In the genomic region with DNA sequence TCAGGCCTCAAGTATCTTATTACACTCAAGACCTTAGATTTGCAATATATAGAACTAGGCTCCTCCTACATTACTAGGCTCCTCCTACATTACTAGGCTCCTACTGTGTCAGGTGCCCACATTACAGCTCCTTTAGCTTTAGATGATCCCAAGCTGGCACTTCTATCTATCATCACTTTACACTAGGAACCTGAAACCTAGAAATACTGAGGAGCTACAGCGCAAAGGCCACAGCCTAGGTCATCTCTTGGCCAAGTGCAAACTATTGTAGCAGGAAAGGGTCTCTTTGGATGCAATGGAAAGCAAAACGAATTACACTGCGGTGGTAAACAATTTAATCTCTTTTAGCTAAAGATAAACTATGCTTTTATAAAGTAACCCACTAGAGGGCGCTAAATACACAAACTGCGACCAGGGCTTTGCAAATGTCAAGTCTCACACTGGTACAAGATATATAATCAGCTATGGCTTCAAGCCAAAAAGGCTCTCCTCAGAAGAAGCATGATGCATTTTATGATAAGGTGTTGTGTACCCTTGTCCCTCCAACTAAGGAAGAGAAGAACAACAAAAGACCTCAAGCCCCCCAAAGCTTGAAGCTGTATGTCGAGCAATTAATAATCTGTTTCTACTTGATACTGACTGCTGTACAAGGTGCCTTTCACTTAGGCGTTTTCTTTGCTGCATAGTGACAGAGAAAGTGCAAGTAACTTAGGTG, we compare ENCODE assay signal across 8 mouse cellular contexts. TPM values are rescaled to one million over a fixed set of nuclear protein-coding genes. Genes with fewer than 3 reads are reported as not detected.
DNase-seq lines count a peak whose midpoint lies in the region; ATAC-seq and TF ChIP-seq lines count a peak whose summit lies in the region.
"Had no signal": no experiment of that assay in that cellular context is flagged by ENCODE, and none has a peak within 500 bp of the region (broad histone marks: within the 10 kb centered on the region; RNA-seq: fewer than 3 reads in every experiment).

No protein-coding gene starts in this region.

- H3K27ac ChIP-seq in heart, embryonic 12.5 days (ENCODE audit: poor library complexity, severe bottlenecking), result peak overlapping the region; percentile 62
- no peak overlapping the region; the same call in 1 of the 2 replicates for H3K27ac ChIP-seq in liver, embryonic 14.5 days
- H3K27ac ChIP-seq in neural tube, embryonic 13.5 days (replicated peaks), result peak overlapping the region; percentile 91
- H3K27ac ChIP-seq: limb, embryonic 12.5 days had no signal

- H3K27me3 ChIP-seq in heart, embryonic 12.5 days (replicated peaks), result no peaks in the 10 kb centered on the region
- no peaks in the 10 kb centered on the region for H3K27me3 ChIP-seq in liver, embryonic 14.5 days (ENCODE audit: control insufficient read depth, insufficient read depth, low read length)
- H3K27me3 ChIP-seq in neural tube, embryonic 13.5 days, result no peaks in the 10 kb centered on the region
- H3K27me3 ChIP-seq: limb, embryonic 12.5 days had no signal

- DNase-seq in 416B (ENCODE audit: low read depth), result peak; percentile 87
- DNase-seq in CD4-positive helper T cell, adult 2 months (ENCODE audit: low read depth, low spot score), result peak; percentile 85
- peak; percentile 56 for DNase-seq in cerebellum, adult 8-10 months
- peak in 2 of 3 experiments; percentile 53 to 64 for DNase-seq in liver, embryonic 14.5 days (ENCODE audit: low read depth in 3 of 3, low spot score in 3 of 3)
- no peak for DNase-seq in adrenal gland, postnatal 36 days

- H3K4me1 ChIP-seq in heart, embryonic 12.5 days (replicated peaks), result peaks cover 93% of the 10 kb centered on the region
- peaks cover 29 to 34% of the 10 kb centered on the region in 2 experiments for H3K4me1 ChIP-seq in liver, embryonic 14.5 days (replicated peaks; ENCODE audit: control insufficient read depth in 2 of 2, insufficient read depth in 2 of 2, low read length in 1 of 2)
- H3K4me1 ChIP-seq in neural tube, embryonic 13.5 days (replicated peaks), result peaks cover 99% of the 10 kb centered on the region

- H3K9ac ChIP-seq in heart, embryonic 12.5 days, result no peak overlapping the region
- H3K9ac ChIP-seq in liver, embryonic 14.5 days (replicated peaks), result no peak overlapping the region
- H3K9ac ChIP-seq in neural tube, embryonic 13.5 days, result peak overlapping the region; percentile 46; the same call in 1 of the 2 replicates
- H3K9ac ChIP-seq: limb, embryonic 12.5 days had no signal

- no peaks in the 10 kb centered on the region for H3K9me3 ChIP-seq in heart, embryonic 12.5 days (replicated peaks)
- H3K9me3 ChIP-seq in liver, embryonic 14.5 days (ENCODE audit: control insufficient read depth, low read length), result no peaks in the 10 kb centered on the region
- no peaks in the 10 kb centered on the region for H3K9me3 ChIP-seq in neural tube, embryonic 13.5 days
- H3K9me3 ChIP-seq: limb, embryonic 12.5 days had no signal

- H3K36me3 ChIP-seq in heart, embryonic 12.5 days, result peaks cover 21% of the 10 kb centered on the region
- peaks cover 3% of the 10 kb centered on the region; the same call in 1 of the 2 replicates for H3K36me3 ChIP-seq in liver, embryonic 14.5 days (replicated peaks; ENCODE audit: control insufficient read depth, insufficient read depth, low read depth)
- H3K36me3 ChIP-seq in neural tube, embryonic 13.5 days, result peaks cover 12% of the 10 kb centered on the region

- TF ChIP-seq CTCF in liver, embryonic 14.5 days (IDR thresholded peaks at IDR 0.05; ENCODE audit: low read depth), result peak; percentile 76

- TF ChIP-seq EP300 in liver, embryonic 14.5 days (IDR thresholded peaks at IDR 0.05; ENCODE audit: low read depth), result no peak

- 19% methylated on average over 7 of the region's 7 CpGs for WGBS in heart, embryonic 12.5 days
- WGBS in liver, embryonic 14.5 days (ENCODE audit: insufficient replicate concordance), result 25% methylated on average over 7 of the region's 7 CpGs
- WGBS in neural tube, embryonic 13.5 days, result 31% methylated on average over 7 of the region's 7 CpGs

- ATAC-seq in heart, embryonic 12.5 days (ENCODE audit: insufficient number of reproducible peaks, low FRiP score), result no peak
- ATAC-seq in liver, embryonic 14.5 days (ENCODE audit: insufficient read depth), result peak; percentile 53
- ATAC-seq in neural tube, embryonic 13.5 days (ENCODE audit: low read depth), result 0 out of 2 replicates have a peak, but pooled peaks have one; percentile 12

- H3K4me2 ChIP-seq in heart, embryonic 12.5 days, result peak overlapping the region; percentile 23; the same call in 1 of the 2 replicates
- H3K4me2 ChIP-seq in liver, embryonic 14.5 days (ENCODE audit: low read depth), result peak overlapping the region; percentile 17
- H3K4me2 ChIP-seq in neural tube, embryonic 13.5 days, result peak overlapping the region; percentile 19
- H3K4me2 ChIP-seq: limb, embryonic 12.5 days had no signal

- H3K4me3 ChIP-seq in heart, embryonic 12.5 days, result no peak overlapping the region
- no peak overlapping the region for H3K4me3 ChIP-seq in liver, embryonic 14.5 days (ENCODE audit: insufficient read depth in 1 of 2, low read depth in 2 of 2, low read length in 2 of 2)
- no peak overlapping the region for H3K4me3 ChIP-seq in neural tube, embryonic 13.5 days
- H3K4me3 ChIP-seq: limb, embryonic 12.5 days had no signal

RNA-seq across cellular contexts. Expression of gene Kmt2e, which starts 18.5 kb away (rescaled TPM):
- 69.2 and 73.6 TPM in 2 replicates for polyA plus RNA-seq in heart, embryonic 12.5 days (2016; fragmentation: Nextera tagmentation; extraction: Ambion mirVana)
- polyA plus RNA-seq in liver, embryonic 14.5 days (2012; rRNA removed), result 5.7 and 8.0 TPM in 2 replicates
- polyA plus RNA-seq in liver, embryonic 14.5 days (2014; fragmentation: Nextera tagmentation; extraction: Ambion mirVana), result 24.7 and 25.0 TPM in 2 replicates
- 151 and 160 TPM in 2 replicates for polyA plus RNA-seq in neural tube, embryonic 13.5 days (2015; fragmentation: Nextera tagmentation; extraction: Ambion mirVana)
- total RNA-seq in adrenal gland, postnatal 36 days (2021), result 10 to 100 TPM; 63.5 to 68.5 TPM

Comparison
In these comparisons a context has a peak if more than half of its experiments do, and no peak if none do; other contexts are left out.
1. DNase-seq: peak in 416B (single experiment), CD4-positive helper T cell, adult 2 months (single experiment), cerebellum, adult 8-10 months (single experiment) and liver, embryonic 14.5 days (2 of 3); none in adrenal gland, postnatal 36 days (0 of 2).
2. Peak in every context shown above with its lines, with median percentiles within 50 percentile points of each other: H3K4me2 ChIP-seq.